Mouse (Mus musculus): ENCODE results near the gene Camkk2. TPM values are rescaled to one million over a fixed set of nuclear protein-coding genes. Genes with fewer than 3 reads are reported as not detected.

Gene Camkk2
- polyA plus RNA-seq, 1 experiment from 2014 or later, result 70.7 TPM

- Histone ChIP-seq H3K4me3 (replicated peaks; ENCODE audit: low read length) (no peak overlapping the region), H3K4me1 (replicated peaks; ENCODE audit: control insufficient read depth, insufficient read depth, low read length) (peaks cover 2% of the 10 kb centered on the region; the same call in 1 of the 2 replicates), H3K36me3 (ENCODE audit: control insufficient read depth, insufficient read depth) (no peaks in the 10 kb centered on the region), H3K27me3 (replicated peaks; ENCODE audit: control insufficient read depth, insufficient read depth, low read length) (no peaks in the 10 kb centered on the region), H3K4me2 (ENCODE audit: low read length) (no peak overlapping the region), H3K9ac (replicated peaks; ENCODE audit: low read depth, low read length) (no peak overlapping the region), H3K27ac (ENCODE audit: low read length) (no peak overlapping the region), H3K9me3 (ENCODE audit: control insufficient read depth, low read length) (no peaks in the 10 kb centered on the region)
- no peak for ATAC-seq
- WGBS, result 80% methylated on average over 9 of the region's 9 CpGs
Measured at GRCm38 (mm10) chr5:122698701-122699060, 80.5 kb downstream of the Camkk2 start.

DNA sequence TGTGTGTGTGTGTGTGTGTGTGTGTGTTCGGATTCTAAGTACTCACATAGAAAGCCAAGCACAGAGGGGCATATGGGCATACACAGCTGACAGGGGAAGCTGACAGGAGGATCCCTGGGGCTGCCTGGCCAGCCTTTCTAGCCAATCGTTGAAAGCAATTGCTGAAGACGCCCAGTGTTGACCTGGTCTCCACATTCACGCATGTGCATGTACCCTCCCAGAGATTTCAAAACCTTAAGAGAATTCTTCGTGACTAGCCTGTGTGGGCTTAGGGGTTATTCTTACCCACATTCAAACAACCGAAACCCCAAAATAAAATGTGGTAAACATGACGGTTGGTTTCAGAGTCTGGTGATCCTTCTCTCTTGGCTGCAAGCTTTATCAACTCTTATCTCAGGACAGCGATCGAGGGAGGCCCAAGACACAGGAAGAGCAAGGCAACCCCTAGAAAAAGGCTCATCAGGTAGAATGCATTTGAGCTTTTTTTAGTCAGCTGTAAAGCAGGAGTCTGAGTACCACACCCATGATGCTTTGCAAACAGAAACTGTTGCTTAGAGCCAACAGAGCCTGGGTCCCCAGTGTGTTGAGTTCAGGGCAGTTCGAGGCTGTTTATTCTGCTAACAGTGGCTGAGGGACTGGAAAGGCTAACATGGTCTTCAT, 81.0 kb downstream of the Camkk2 start:
- no peak for ATAC-seq
- Histone ChIP-seq H3K27ac (ENCODE audit: low read length) (no peak overlapping the region), H3K9me3 (ENCODE audit: control insufficient read depth, low read length) (no peaks in the 10 kb centered on the region), H3K4me2 (ENCODE audit: low read length) (no peak overlapping the region), H3K36me3 (ENCODE audit: control insufficient read depth, insufficient read depth) (no peaks in the 10 kb centered on the region), H3K4me3 (replicated peaks; ENCODE audit: low read length) (no peak overlapping the region), H3K9ac (replicated peaks; ENCODE audit: low read depth, low read length) (no peak overlapping the region), H3K4me1 (replicated peaks; ENCODE audit: control insufficient read depth, insufficient read depth, low read length) (peaks cover 2% of the 10 kb centered on the region), H3K27me3 (replicated peaks; ENCODE audit: control insufficient read depth, insufficient read depth, low read length) (no peaks in the 10 kb centered on the region)
- WGBS, result 92% methylated on average over 10 of the region's 10 CpGs

DNA sequence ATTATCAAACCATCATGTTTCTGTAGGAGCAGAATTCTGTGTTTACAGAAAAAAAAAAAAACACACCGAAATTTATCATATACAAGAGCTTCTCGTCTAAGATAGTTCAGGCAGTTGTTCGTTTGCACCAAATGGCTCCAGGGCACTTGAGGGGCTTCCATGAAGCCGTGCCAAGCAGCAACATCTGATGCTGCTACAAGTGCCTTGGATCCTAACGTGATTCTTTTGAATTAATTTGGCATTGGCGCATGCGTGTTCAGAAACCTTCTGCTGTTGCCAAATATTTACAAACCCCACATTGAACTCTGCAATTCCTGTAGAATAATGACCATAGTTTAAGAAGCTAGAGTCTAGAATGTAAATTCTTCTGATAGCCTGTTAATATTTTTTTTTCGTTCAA, 83.7 kb downstream of the Camkk2 start:
- Histone ChIP-seq H3K4me1 (replicated peaks; ENCODE audit: control insufficient read depth, insufficient read depth, low read length) (peaks cover 2% of the 10 kb centered on the region), H3K27me3 (replicated peaks; ENCODE audit: control insufficient read depth, insufficient read depth, low read length) (no peaks in the 10 kb centered on the region), H3K4me2 (ENCODE audit: low read length) (no peak overlapping the region), H3K9ac (replicated peaks; ENCODE audit: low read depth, low read length) (no peak overlapping the region), H3K27ac (ENCODE audit: low read length) (no peak overlapping the region), H3K4me3 (replicated peaks; ENCODE audit: low read length) (no peak overlapping the region), H3K9me3 (ENCODE audit: control insufficient read depth, low read length) (no peaks in the 10 kb centered on the region), H3K36me3 (ENCODE audit: control insufficient read depth, insufficient read depth) (no peaks in the 10 kb centered on the region)
- WGBS, result 39% methylated on average over 8 of the region's 8 CpGs
- ATAC-seq, result no peak

DNA sequence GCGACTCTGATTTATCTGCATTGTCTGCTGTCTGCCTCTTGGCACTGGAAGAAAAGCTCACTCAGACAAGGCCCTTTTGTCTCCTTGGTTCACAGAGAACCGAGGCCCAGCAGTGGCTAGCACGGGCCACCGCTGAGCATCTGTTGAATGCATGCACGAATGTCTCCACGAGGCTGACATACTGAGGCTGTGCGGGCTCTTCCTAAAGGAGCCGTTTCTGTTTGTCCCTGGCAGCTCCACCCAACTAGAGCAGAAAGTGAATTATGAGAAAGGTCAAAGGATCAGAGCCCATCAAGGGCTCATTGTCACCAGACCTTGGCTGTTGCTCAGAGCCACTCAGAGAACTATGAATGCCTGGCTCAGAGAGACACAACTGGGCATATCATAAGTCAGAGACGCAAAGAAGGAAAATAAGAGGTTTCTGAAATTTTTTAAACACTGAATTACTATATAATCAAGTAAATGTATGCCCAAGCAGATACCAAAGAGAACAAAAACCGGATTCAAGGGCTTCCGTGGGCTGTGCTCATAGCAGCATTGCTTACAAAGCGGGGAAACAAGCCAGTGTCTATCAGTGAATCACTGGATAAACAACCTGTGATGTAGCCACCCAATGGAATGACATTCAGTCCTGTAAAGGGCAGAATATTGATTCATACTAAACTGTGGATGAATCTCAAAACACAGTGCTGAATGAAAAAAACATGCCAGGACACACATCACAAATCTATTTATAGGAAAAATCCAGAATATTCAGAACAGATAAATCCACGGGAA, 85.6 kb downstream of the Camkk2 start:
- H3K9me3 ChIP-seq (ENCODE audit: control insufficient read depth, low read length), result no peaks in the 10 kb centered on the region
- ATAC-seq, result no peak
- H3K36me3 ChIP-seq (ENCODE audit: control insufficient read depth, insufficient read depth), result no peaks in the 10 kb centered on the region
- no peak overlapping the region for H3K4me3 ChIP-seq (replicated peaks; ENCODE audit: low read length)
- no peaks in the 10 kb centered on the region for H3K27me3 ChIP-seq (replicated peaks; ENCODE audit: control insufficient read depth, insufficient read depth, low read length)
- H3K9ac ChIP-seq (replicated peaks; ENCODE audit: low read depth, low read length), result no peak overlapping the region
- H3K27ac ChIP-seq (ENCODE audit: low read length), result no peak overlapping the region
- H3K4me2 ChIP-seq (ENCODE audit: low read length), result no peak overlapping the region
- WGBS, result 22% methylated on average over 13 of the region's 13 CpGs
- peaks cover 2% of the 10 kb centered on the region for H3K4me1 ChIP-seq (replicated peaks; ENCODE audit: control insufficient read depth, insufficient read depth, low read length)

DNA sequence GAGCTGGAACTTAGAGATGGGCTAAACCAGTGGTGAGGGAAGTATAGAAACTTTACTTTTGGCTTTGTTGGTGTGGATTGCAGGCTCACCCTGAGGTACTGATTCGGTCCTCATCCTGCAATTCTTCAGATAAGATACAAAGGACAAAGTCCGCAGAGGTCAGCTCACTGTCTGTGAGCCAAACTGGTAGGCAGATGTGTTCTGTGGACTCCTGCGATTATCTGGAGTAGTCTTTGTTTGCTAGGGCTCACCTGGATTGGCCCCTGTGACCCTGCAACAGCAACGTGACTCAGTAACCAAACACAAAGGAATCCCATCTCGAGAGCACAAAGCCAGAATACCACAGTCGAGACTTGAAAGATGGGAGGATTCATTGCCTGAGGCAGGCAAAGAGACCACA, 88.7 kb downstream of the Camkk2 start:
- Histone ChIP-seq H3K4me3 (replicated peaks; ENCODE audit: low read length) (no peak overlapping the region), H3K9me3 (ENCODE audit: control insufficient read depth, low read length) (no peaks in the 10 kb centered on the region), H3K27ac (ENCODE audit: low read length) (no peak overlapping the region), H3K4me1 (replicated peaks; ENCODE audit: control insufficient read depth, insufficient read depth, low read length) (peaks cover under 1% of the 10 kb centered on the region), H3K27me3 (replicated peaks; ENCODE audit: control insufficient read depth, insufficient read depth, low read length) (no peaks in the 10 kb centered on the region), H3K9ac (replicated peaks; ENCODE audit: low read depth, low read length) (no peak overlapping the region), H3K4me2 (ENCODE audit: low read length) (no peak overlapping the region), H3K36me3 (ENCODE audit: control insufficient read depth, insufficient read depth) (no peaks in the 10 kb centered on the region)
- ATAC-seq, result no peak
- 46% methylated on average over 6 of the region's 6 CpGs for WGBS

GRCm38 (mm10) chr5:122689153-122689552, 90.1 kb downstream of the Camkk2 start:
- H3K9me3 ChIP-seq (ENCODE audit: control insufficient read depth, low read length), result no peaks in the 10 kb centered on the region
- H3K4me2 ChIP-seq (ENCODE audit: low read length), result no peak overlapping the region
- H3K4me3 ChIP-seq (replicated peaks; ENCODE audit: low read length), result no peak overlapping the region
- no peaks in the 10 kb centered on the region for H3K36me3 ChIP-seq (ENCODE audit: control insufficient read depth, insufficient read depth)
- 90% methylated on average over 7 of the region's 7 CpGs for WGBS
- no peak overlapping the region for H3K27ac ChIP-seq (ENCODE audit: low read length)
- no peaks in the 10 kb centered on the region; the same call in 1 of the 2 replicates for H3K4me1 ChIP-seq (replicated peaks; ENCODE audit: control insufficient read depth, insufficient read depth, low read length)
- ATAC-seq, result no peak
- H3K9ac ChIP-seq (replicated peaks; ENCODE audit: low read depth, low read length), result no peak overlapping the region
- H3K27me3 ChIP-seq (replicated peaks; ENCODE audit: control insufficient read depth, insufficient read depth, low read length), result no peaks in the 10 kb centered on the region

- Histone ChIP-seq H3K4me3 (replicated peaks; ENCODE audit: low read length) (no peak overlapping the region), H3K36me3 (ENCODE audit: control insufficient read depth, insufficient read depth) (no peaks in the 10 kb centered on the region), H3K27ac (ENCODE audit: low read length) (no peak overlapping the region), H3K9ac (replicated peaks; ENCODE audit: low read depth, low read length) (no peak overlapping the region), H3K4me2 (ENCODE audit: low read length) (no peak overlapping the region), H3K9me3 (ENCODE audit: control insufficient read depth, low read length) (no peaks in the 10 kb centered on the region), H3K27me3 (replicated peaks; ENCODE audit: control insufficient read depth, insufficient read depth, low read length) (no peaks in the 10 kb centered on the region), H3K4me1 (replicated peaks; ENCODE audit: control insufficient read depth, insufficient read depth, low read length) (no peaks in the 10 kb centered on the region)
- no peak for ATAC-seq
- 88% methylated on average over 4 of the region's 4 CpGs for WGBS
Measured at GRCm38 (mm10) chr5:122687391-122687790, 91.8 kb downstream of the Camkk2 start.

DNA sequence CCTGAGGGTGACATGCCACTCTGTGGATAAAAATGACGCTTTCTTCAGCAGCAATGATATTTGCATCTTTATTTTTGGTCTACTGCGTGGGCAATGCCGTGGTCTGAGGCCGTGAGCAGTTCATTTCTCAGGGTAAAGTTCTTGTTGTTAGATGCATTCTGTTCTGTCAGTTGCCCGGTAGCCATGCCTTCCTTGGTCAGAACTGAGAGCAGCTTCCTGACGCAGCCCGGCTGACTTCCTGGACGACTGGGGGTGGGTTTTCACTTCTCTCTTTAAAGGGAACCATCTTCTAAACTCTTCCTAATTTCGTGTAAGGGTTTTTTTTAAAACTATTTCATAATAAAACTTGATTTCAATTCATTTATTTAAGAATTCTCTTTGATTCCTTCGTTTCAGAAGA, 95.3 kb downstream of the Camkk2 start:
- H3K27me3 ChIP-seq (replicated peaks; ENCODE audit: control insufficient read depth, insufficient read depth, low read length), result no peaks in the 10 kb centered on the region
- H3K9ac ChIP-seq (replicated peaks; ENCODE audit: low read depth, low read length), result no peak overlapping the region
- H3K4me3 ChIP-seq (replicated peaks; ENCODE audit: low read length), result no peak overlapping the region
- H3K9me3 ChIP-seq (ENCODE audit: control insufficient read depth, low read length), result no peaks in the 10 kb centered on the region
- WGBS, result 84% methylated on average over 10 of the region's 10 CpGs
- no peaks in the 10 kb centered on the region for H3K4me1 ChIP-seq (replicated peaks; ENCODE audit: control insufficient read depth, insufficient read depth, low read length)
- ATAC-seq, result no peak
- H3K27ac ChIP-seq (ENCODE audit: low read length), result no peak overlapping the region
- H3K36me3 ChIP-seq (ENCODE audit: control insufficient read depth, insufficient read depth), result no peaks in the 10 kb centered on the region
- no peak overlapping the region for H3K4me2 ChIP-seq (ENCODE audit: low read length)

DNA sequence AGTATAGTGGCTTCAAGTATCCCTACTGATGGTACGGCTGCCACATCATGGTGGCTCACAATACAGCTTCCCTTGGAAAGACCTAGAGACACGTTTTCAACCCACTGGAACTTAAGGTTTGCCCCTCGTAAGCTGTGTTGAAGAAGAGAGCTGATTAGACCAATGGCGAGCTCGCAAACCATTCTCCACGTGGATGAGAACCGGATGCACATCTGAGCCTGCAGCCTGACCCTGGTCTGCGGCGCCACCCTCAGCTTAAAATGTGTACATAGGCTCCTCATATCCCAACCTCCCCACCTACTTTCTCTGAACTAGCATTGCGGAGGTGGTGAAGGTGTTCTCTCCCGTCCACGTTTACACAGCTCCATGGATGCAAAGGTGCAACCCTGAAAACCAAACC, 97.9 kb downstream of the Camkk2 start:
- Histone ChIP-seq H3K4me3 (replicated peaks; ENCODE audit: low read length) (no peak overlapping the region), H3K27ac (ENCODE audit: low read length) (no peak overlapping the region), H3K36me3 (ENCODE audit: control insufficient read depth, insufficient read depth) (no peaks in the 10 kb centered on the region), H3K9me3 (ENCODE audit: control insufficient read depth, low read length) (no peaks in the 10 kb centered on the region), H3K27me3 (replicated peaks; ENCODE audit: control insufficient read depth, insufficient read depth, low read length) (no peaks in the 10 kb centered on the region), H3K4me1 (replicated peaks; ENCODE audit: control insufficient read depth, insufficient read depth, low read length) (no peaks in the 10 kb centered on the region), H3K4me2 (ENCODE audit: low read length) (no peak overlapping the region), H3K9ac (replicated peaks; ENCODE audit: low read depth, low read length) (no peak overlapping the region)
- WGBS, result 81% methylated on average over 12 of the region's 12 CpGs
- no peak for ATAC-seq
